Mouse (Mus musculus) testis, adult 2 months (tissue): Measurements from ENCODE around the gene Atxn1.

Experiments
- CTCF ChIP-seq: fragments of 200-500 bp; IDR thresholded peaks from 2 replicates; pipeline ENCODE4 v1.5.1; 2012; ENCODE audit warnings: low read depth, mild to moderate bottlenecking, inconsistent platforms, low read length, moderate library complexity; ENCODE audit not compliant: control insufficient read depth, insufficient read depth, insufficient replicate concordance
- POLR2A ChIP-seq: fragments of 200-500 bp; IDR thresholded peaks from 2 replicates; pipeline ENCODE4 v1.6.1; 2012; ENCODE audit warnings: low read depth, mild to moderate bottlenecking, inconsistent platforms, low read length, moderate library complexity; ENCODE audit not compliant: control insufficient read depth

GRCm38 (mm10) chr13:45955370-45956055, 9.3 kb downstream of the Atxn1 start:
- TF ChIP-seq CTCF: no peak
- no peak for TF ChIP-seq POLR2A
